Mouse (Mus musculus) liver, embryonic 14.5 days (tissue): Measurements from ENCODE around the gene Ing5.
"Not testable (repeated sequence)": the region's sequence is repeated elsewhere in the genome, so short reads cannot be mapped to it uniquely, and the experiment has no call there.

Experiments used
- CTCF ChIP-seq: IDR thresholded peaks from 2 replicates; pipeline ENCODE4 v1.5.1; 2016; ENCODE audit warnings: antibody characterized with exemption, low read depth, control low read depth
- EP300 ChIP-seq: IDR thresholded peaks from 2 replicates; pipeline ENCODE4 v1.6.1; 2016; ENCODE audit warnings: antibody characterized with exemption, low read depth

DNA sequence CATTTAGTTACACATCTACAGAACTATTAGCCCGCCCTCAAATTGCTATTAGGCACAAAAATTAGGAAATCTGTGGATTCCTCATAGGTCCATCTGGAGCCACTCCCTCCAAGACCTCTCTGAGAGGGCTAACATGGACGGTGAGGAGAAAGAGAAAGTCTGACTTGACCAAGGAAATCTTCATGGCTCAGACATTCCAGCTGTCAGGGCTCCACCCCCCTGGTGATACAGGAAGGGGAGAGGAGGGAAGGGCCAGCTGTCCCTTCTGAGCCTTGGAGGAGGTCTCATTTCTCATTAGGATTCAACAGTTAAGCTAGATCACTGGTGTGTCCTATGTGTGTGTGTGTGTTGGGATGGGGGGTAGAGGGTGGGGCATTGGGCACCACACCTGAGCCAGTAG is 57.3 kb downstream of the Ing5 start, which contains the start of gene Gal3st2:
- not testable (repeated sequence) for TF ChIP-seq CTCF, EP300
